Mouse (Mus musculus) telencephalon, adult 2 months (tissue): ENCODE measurements around the gene Mul1.
A peak's percentile ranks its signal among the peaks of the same experiment; 100 is the strongest.
"Not testable (repeated sequence)": the region's sequence is repeated elsewhere in the genome, so short reads cannot be mapped to it uniquely, and the experiment has no call there.

Source experiments
- DNase-seq: peaks from one replicate; pipeline ENCODE4 v3.0.0-alpha.2; 2011; ENCODE audit warnings: low read depth, low spot score

Mul1 gene

DNA sequence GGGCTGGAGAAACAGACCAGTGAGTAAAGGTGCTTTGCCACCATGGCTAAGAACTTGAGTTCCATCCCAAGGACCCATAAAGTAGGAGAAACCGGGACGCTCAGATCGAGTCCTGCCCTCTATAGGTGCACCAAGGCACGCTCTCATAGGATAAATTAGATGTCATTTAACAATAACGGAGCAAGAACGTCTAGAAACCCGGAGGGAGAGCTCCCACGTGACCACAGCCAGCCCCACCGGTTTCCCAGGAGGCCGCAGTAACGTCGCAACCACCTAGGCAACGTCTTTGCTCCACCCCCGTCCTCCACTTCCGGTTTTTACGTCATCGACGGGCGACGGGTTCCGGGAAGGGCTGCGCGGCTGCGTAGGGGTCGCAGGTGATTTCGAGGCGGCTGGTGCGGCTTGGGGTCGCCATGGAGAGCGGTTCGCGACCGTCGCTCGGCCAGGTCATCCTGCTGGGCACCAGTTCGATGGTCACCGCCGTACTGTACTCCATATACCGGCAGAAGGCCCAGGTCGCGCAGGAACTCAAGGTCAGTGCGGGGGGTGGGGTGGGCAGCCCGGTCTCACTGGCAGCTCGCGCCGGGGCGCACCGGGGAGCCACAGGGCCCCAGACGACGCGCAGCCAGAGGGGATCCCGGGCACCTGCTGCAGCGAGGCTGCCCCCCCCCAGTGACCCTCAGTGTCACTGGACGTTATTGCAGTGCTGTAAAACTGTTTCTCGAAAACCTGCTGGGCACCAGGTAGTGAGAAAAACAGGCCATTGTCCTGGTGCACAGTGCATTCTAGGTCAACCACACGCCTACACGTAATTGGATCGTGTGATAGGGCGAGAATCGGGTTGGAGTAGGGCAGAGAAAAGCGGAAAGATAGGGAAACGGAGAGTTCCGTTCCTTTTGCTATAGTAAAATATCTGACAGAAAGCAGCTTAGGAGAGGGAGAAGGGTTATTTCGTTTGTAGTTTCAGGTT lies at the start of gene Mul1:
TSS of gene Mul1 (plus strand) at position 325 of the 970 bp plus-strand sequence.
- DNase-seq, result peak; percentile 97

- DNase-seq, result no peak
Measured at GRCm38 (mm10) chr4:138393703-138394102, 40.8 kb upstream of the Mul1 start.

DNA sequence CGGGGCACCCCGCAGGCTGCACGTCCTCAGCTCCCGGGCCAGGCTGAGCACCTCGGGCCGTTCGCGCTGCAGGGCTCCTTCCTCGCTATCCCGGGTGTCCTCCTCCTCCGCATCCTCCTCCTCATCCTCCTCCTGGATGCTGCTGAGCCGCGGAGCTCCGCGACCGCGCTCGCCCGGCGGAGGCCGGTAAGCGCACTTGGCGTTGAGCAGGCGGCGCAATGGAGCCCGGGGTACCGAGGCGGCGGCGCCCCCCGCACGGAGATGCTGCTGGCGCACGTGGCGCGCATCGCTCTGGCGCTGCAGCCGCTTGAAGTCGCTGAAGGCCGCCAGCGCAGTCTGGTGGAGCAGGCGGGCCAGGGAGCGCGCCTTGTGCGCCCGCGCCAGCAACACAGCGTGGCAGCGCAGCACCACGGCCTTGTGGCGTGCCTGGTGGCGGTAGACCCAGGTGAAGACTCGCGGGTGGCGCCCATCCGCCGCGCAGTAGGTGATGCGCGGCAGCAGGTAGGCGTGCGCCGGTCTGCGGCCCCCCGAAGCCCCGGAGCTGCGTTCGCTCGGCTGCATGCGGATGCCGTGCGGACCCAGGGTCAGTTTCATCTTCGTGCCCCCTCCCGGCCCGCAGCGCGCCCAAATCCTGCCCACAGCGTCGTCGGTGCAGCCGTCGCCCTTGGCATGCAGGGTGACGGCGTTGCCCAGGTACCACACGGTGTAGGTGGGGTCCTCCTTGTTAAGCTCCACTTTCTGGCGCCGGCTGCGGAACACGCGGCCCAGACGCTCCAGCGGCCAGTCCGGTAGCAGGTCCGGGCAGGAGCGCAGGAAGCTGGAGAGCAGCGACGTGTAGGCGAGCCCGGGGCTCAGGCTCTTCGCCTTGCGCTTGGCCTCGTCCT lies 39.1 kb upstream of the Mul1 start:
- no peak for DNase-seq

GRCm38 (mm10) chr4:138395971-138396645 lies 38.4 kb upstream of the Mul1 start, which contains the start of gene Fam43b:
Fam43b (minus strand) TSS chr4:138396528.
- peak; percentile 90 for DNase-seq

DNA sequence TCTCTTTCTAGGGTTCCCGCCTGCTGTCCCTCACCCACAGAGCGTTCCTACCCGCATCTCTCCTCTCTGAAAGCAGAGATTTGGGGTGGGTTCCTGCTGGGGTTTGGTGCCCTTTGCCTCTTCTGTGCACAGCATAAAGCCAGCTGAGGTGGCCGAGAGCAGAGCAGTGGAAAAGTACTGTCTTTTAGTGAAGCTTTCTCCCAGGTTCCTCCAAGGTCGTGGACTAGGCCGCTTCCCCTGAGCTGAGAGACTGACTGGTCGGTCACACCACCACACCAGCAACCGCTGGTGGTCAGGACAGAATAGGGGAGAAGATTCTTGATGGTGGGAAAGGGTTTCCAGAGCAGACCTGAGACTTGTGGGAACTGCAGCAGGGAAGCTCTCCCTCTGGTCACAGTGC lies 37.8 kb upstream of the Mul1 start:
- DNase-seq, result no peak

- no peak for DNase-seq
Measured at GRCm38 (mm10) chr4:138404806-138405205, 29.7 kb upstream of the Mul1 start.

- no peak for DNase-seq
Measured at GRCm38 (mm10) chr4:138407479-138408194, 26.8 kb upstream of the Mul1 start.

GRCm38 (mm10) chr4:138411011-138411410 lies 23.5 kb upstream of the Mul1 start:
- DNase-seq, result no peak

DNA sequence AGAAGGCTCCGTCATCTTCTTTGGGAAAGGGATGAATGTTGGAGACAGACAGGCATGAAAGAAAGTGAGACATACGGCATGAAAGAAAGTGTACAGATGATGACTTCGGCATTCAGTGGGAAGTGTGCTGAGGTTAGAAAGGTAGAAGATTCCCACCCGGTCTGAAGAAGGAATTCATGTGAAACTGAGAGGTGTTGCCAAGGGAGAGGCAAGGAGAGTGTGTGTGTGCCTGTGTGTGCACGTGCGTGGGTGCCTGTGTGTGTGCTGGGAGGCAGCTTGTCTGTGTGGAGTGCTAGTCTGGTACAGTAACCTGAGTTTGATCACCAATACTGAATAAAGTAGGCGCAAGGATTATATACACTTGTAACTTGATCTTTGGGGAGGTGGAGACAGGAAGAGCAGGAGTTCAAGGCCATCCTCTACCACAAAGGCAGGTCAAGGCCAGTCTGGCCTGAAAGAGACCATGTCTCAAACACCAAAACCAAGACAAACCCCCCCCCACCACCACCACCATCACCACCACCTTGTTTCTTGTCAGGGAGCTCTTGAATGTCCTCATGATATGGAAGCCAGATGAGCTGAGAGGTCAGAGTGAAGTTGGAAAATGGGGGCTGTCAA lies 22.9 kb upstream of the Mul1 start:
- no peak for DNase-seq

GRCm38 (mm10) chr4:138414725-138415124 lies 19.7 kb upstream of the Mul1 start:
- DNase-seq, result peak; percentile 88

DNA sequence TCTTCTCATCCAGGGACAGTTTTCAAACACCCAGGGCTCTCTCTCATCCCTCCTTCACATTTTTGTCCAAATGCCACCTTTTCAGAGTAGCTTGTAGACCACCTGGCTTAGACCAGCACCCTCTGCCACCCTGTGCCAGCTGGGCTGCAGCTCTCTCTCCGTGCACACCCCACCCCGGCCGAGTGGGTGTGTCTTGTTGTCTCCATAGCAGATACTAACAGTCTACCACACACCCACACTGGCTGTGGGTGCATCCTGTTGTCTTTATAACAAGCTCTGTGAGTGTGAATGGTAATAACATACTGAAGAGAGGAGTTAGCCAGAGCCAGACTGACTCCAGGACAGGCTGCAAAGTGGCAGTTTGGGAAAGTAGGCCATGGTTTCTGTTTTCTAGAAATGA lies 18.5 kb upstream of the Mul1 start:
- peak; percentile 75 for DNase-seq

DNA sequence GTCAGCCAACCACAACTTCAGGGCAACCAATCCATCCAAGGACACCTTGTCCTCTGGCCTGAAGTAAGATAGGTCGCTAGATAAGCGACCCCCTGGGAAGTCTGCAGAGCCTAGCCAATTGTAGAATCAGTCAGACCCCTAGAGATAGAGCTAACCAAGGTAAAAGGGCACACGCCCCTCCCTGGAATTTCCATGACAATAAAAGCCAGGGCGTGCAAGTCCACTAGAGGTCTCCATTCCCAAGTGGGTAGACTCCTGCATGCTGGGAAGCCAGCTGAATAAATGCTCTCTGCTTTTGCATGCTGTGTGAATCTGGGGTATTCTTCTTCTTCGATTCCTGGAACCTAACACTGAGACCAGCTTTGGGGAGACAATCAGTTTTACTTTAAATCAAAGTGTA lies 18.1 kb upstream of the Mul1 start:
- no peak for DNase-seq

DNA sequence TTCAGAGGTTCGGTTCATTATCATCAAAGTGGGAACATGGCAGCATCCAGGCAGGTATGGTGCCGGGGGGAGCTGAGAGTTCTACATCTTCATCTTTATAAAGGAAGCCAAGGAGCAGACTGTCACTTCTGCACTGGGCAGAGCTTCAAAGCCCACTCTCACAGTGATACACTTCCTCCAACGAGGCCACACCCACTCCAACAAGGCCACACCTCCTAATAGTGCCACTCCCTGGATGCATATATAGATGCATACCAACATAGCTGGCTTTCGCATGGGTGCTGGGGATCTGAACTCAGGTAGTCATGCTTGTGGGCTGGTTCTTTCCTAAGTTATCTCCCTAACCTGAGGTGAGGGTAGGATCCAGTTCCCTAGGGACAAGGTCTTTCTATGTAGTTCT lies 16.6 kb upstream of the Mul1 start:
- no peak for DNase-seq

DNA sequence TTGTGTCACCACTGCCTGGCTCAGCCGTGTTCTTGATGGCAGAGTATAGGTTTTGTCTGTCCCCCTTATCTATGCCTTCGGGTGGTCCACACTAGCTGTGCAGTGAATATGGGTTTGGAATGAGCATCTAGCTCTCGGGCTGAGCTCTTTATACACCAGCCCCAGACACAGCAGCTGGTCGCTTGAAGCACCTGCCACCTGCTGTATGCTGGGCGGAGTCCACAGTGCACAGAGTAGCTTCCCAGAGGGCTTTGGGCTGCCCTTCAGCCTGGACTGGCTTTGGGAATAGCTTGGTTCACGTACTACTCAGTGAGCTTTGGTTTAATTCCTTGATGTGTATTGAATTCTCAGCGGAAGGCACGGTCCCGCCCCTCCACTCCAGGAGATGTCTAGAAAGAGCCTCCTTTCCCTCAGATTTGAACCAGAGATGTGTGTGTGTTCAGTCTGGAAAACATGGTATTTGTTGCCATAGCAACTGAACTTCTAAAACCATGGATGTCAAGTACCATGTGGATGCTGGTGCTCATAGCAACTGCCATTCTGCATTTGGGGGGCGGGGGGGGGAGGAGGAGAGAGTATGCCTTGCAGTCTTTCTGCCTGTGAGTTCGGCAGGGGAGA lies 16.0 kb upstream of the Mul1 start:
- DNase-seq, result no peak

DNA sequence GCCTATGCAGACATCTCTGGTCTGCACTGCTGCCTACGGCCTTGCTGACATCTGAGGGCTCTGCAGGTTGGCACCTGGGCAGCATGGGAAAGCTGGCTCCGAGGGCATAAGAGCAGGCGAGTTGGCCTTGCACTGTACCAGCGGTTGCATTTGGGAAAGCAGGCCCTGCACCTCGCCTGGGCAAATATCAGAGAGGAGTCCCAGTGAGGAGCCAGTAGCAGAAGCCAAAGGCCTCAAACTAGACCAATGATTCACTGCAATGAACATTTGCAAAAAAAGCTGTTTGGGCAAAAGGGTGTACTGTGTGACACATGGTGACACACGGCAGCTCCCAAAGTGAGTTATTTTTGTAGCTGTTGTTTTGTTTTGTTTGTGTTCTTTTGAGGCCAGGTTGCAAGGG lies 9.4 kb upstream of the Mul1 start:
- no peak for DNase-seq

DNA sequence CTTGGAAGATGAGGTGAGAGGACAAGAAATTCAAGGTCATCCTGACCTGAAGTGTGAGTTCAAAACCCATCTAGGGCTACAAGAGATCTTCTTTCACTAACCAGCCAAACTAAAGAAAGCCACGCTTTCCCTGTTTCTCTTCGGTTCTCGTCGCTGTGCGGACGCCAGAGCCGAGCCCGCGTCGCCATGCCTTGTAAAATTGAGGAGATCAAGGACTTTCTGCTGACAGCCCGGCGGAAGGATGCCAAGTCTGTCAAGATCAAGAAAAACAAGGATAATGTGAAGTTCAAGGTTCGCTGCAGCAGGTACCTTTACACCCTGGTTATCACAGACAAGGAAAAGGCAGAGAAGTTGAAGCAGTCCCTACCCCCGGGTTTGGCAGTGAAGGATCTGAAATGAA lies 8.9 kb upstream of the Mul1 start:
- not testable (repeated sequence) for DNase-seq

- peak; percentile 74 for DNase-seq
Measured at GRCm38 (mm10) chr4:138426778-138427705, 7.4 kb upstream of the Mul1 start.

- no peak for DNase-seq
Measured at GRCm38 (mm10) chr4:138429778-138430177, 4.7 kb upstream of the Mul1 start.

- DNase-seq, result no peak
Measured at GRCm38 (mm10) chr4:138431340-138431739, 3.1 kb upstream of the Mul1 start.
